Comparison of ENCODE assay signal across 11 mouse cellular contexts in genomic region chr3:103489786-103490185, GRCm38 (mm10).
"Had no signal": no experiment of that assay in that cellular context is flagged by ENCODE, and none has a peak within 500 bp of the region (broad histone marks: within the 10 kb centered on the region; RNA-seq: fewer than 3 reads in every experiment).

No protein-coding gene starts in this region.

- H3K27me3 ChIP-seq: limb, embryonic 15.5 days; liver, embryonic 12.5 days; neural tube, embryonic 15.5 days had no signal

- H3K9me3 ChIP-seq: limb, embryonic 15.5 days; liver, embryonic 12.5 days; midbrain, embryonic 10.5 days; neural tube, embryonic 15.5 days had no signal

- DNase-seq: kidney, postnatal 10 days; lung, postnatal 4 days; midbrain, embryonic 14.5 days; right cerebral cortex, adult 18-20 months had no signal

- H3K4me1 ChIP-seq: liver, embryonic 12.5 days; midbrain, embryonic 10.5 days; neural tube, embryonic 15.5 days had no signal

- H3K36me3 ChIP-seq: limb, embryonic 15.5 days; liver, embryonic 12.5 days; midbrain, embryonic 10.5 days; neural tube, embryonic 15.5 days had no signal

- H3K27ac ChIP-seq: left cerebral cortex, adult 2 months; limb, embryonic 15.5 days; liver, embryonic 12.5 days; midbrain, embryonic 10.5 days; neural tube, embryonic 15.5 days; stomach, postnatal 0 days had no signal

- H3K4me3 ChIP-seq: left cerebral cortex, adult 2 months; limb, embryonic 15.5 days; liver, embryonic 12.5 days; midbrain, embryonic 10.5 days; myocyte; neural tube, embryonic 15.5 days had no signal
